Mouse (Mus musculus) lung, postnatal 0 days (tissue): ENCODE results near the gene Slc7a6. TPM values are rescaled to one million over a fixed set of nuclear protein-coding genes. Genes with fewer than 3 reads are reported as not detected.

ENCODE experiments used
- ATAC-seq: fragments of 200-750 bp; cut with Nextera tagmentation; 2 replicates; pipeline ENCODE4 v1.8.0; 2017; ENCODE audit warnings: moderate library complexity
- DNase-seq: peaks from one replicate; pipeline ENCODE4 v3.0.0-alpha.2; 2016; ENCODE audit warnings: low spot score
- H3K27ac ChIP-seq: fragments of 300-500 bp; sonication (generic); 2 replicates; pipeline ENCODE4 v1.5.1; 2014; ENCODE audit warnings: antibody characterized with exemption, mild to moderate bottlenecking, low read length, mixed read lengths
- H3K27me3 ChIP-seq: fragments of 300-500 bp; sonication (generic); replicated peaks from 2 replicates; pipeline ENCODE4 v1.6.1; 2014; ENCODE audit warnings: low read length, mixed read lengths; ENCODE audit not compliant: insufficient read depth
- H3K36me3 ChIP-seq: fragments of 300-500 bp; sonication (generic); 2 replicates; pipeline ENCODE4 v1.6.1; 2014; ENCODE audit warnings: low read length, mixed read lengths; ENCODE audit not compliant: insufficient read depth
- H3K4me1 ChIP-seq: fragments of 300-500 bp; sonication (generic); 2 replicates; pipeline ENCODE4 v1.6.1; 2014; ENCODE audit warnings: antibody characterized with exemption, low read depth, low read length, mixed read lengths; ENCODE audit not compliant: insufficient read depth
- H3K4me2 ChIP-seq: fragments of 300-500 bp; sonication (generic); replicated peaks from 2 replicates; pipeline ENCODE4 v1.6.1; 2014; ENCODE audit warnings: low read depth, mild to moderate bottlenecking, low read length, moderate library complexity, mixed read lengths
- H3K4me3 ChIP-seq: fragments of 300-500 bp; sonication (generic); 2 replicates; pipeline ENCODE4 v1.5.1; 2014; ENCODE audit warnings: low read depth, low read length
- H3K9ac ChIP-seq: fragments of 300-500 bp; sonication (generic); replicated peaks from 2 replicates; pipeline ENCODE4 v1.6.1; 2014; ENCODE audit warnings: low read depth, mild to moderate bottlenecking
- H3K9me3 ChIP-seq: fragments of 300-500 bp; sonication (generic); 2 replicates; pipeline ENCODE4 v1.6.1; 2016; ENCODE audit warnings: low read length, mixed read lengths
- CTCF ChIP-seq: IDR thresholded peaks from 2 replicates; pipeline ENCODE4 v1.5.1; 2016; ENCODE audit warnings: antibody characterized with exemption, mild to moderate bottlenecking
- EP300 ChIP-seq: IDR thresholded peaks from 2 replicates; pipeline ENCODE4 v1.6.1; 2016; ENCODE audit warnings: antibody characterized with exemption, mild to moderate bottlenecking, control low read depth
- WGBS: fragments of 180-500 bp; shearing (Covaris S2); extraction: QIAGEN DNeasy Blood & Tissue Kit; methylation state at CpG from one replicate; pipeline ENCODE4 v1.1.7; 2014; 5-methylcytosine and 5-hydroxymethylcytosine counted together
- polyA plus RNA-seq: library from polyadenylated mRNA; unstranded; fragments of >200 nt; fragmentation: Nextera tagmentation; extraction: Ambion mirVana; gene quantifications from 2 replicates; pipeline ENCODE4 v1.2.1, GENCODE M21; 2015

The Slc7a6 gene
- polyA plus RNA-seq, 1 experiment from 2014 or later = 38.9 TPM

- DNase-seq (no peak), ATAC-seq (no peak)
- H3K36me3 ChIP-seq = peaks cover 5% of the 10 kb centered on the region; the same call in 1 of the 2 replicates
- no peaks in the 10 kb centered on the region for H3K9me3 ChIP-seq
- 92% methylated on average over 7 of the region's 7 CpGs for WGBS
- no peak overlapping the region for H3K4me3 ChIP-seq
- no peaks in the 10 kb centered on the region for H3K27me3 ChIP-seq
- H3K4me1 ChIP-seq = no peaks in the 10 kb centered on the region
- H3K27ac ChIP-seq = no peak overlapping the region
- H3K4me2 ChIP-seq = no peak overlapping the region
- TF ChIP-seq EP300 = no peak
- no peak overlapping the region for H3K9ac ChIP-seq
Measured at GRCm38 (mm10) chr8:106231536-106231935, 62.9 kb downstream of the Slc7a6 start.

GRCm38 (mm10) chr8:106232751-106233150 lies 64.1 kb downstream of the Slc7a6 start:
- Histone ChIP-seq H3K27ac (no peak overlapping the region), H3K4me1 (no peaks in the 10 kb centered on the region), H3K36me3 (peaks cover 5% of the 10 kb centered on the region; the same call in 1 of the 2 replicates), H3K27me3 (no peaks in the 10 kb centered on the region), H3K9me3 (no peaks in the 10 kb centered on the region), H3K4me3 (no peak overlapping the region), H3K4me2 (no peak overlapping the region), H3K9ac (no peak overlapping the region)
- TF ChIP-seq EP300 (no peak), CTCF (no peak; the same call in 1 of the 2 replicates)
- WGBS = 56% methylated on average over 3 of the region's 3 CpGs
- ATAC-seq = no peak
- no peak for DNase-seq

GRCm38 (mm10) chr8:106234567-106235261 lies 66.1 kb downstream of the Slc7a6 start:
- no peak overlapping the region for H3K27ac ChIP-seq
- DNase-seq (no peak), ATAC-seq (no peak)
- TF ChIP-seq CTCF (no peak), EP300 (no peak)
- H3K9ac ChIP-seq = no peak overlapping the region
- peaks cover 5% of the 10 kb centered on the region; the same call in 1 of the 2 replicates for H3K36me3 ChIP-seq
- no peak overlapping the region for H3K4me2 ChIP-seq
- no peak overlapping the region for H3K4me3 ChIP-seq
- 85% methylated on average over 17 of the region's 17 CpGs for WGBS
- no peaks in the 10 kb centered on the region for H3K9me3 ChIP-seq
- no peaks in the 10 kb centered on the region for H3K27me3 ChIP-seq
- H3K4me1 ChIP-seq = no peaks in the 10 kb centered on the region

- ATAC-seq = no peak
- H3K27me3 ChIP-seq = no peaks in the 10 kb centered on the region
- TF ChIP-seq CTCF = no peak
- TF ChIP-seq EP300 = no peak
Measured at GRCm38 (mm10) chr8:106237106-106237505, 68.4 kb downstream of the Slc7a6 start.

More at GRCm38 (mm10) chr8:106237106-106237505, 68.4 kb downstream of the Slc7a6 start:
- no peak overlapping the region for H3K27ac ChIP-seq
- no peak overlapping the region for H3K4me3 ChIP-seq
- WGBS = 79% methylated on average over 5 of the region's 5 CpGs
- H3K4me2 ChIP-seq = no peak overlapping the region
- H3K9me3 ChIP-seq = no peaks in the 10 kb centered on the region
- H3K4me1 ChIP-seq = no peaks in the 10 kb centered on the region
- peaks cover 5% of the 10 kb centered on the region; the same call in 1 of the 2 replicates for H3K36me3 ChIP-seq
- no peak for DNase-seq
- no peak overlapping the region for H3K9ac ChIP-seq

Other genes with a start within 250 kb of the Slc7a6 start
- gene Ctrl, start 235.0 kb upstream of the Slc7a6 start, polyA plus RNA-seq = 0.42 and 0.54 TPM in 2 replicates
- gene Psmb10, start 230.4 kb upstream of the Slc7a6 start, polyA plus RNA-seq = 75.9 and 77.2 TPM in 2 replicates
- gene Lcat, start 225.5 kb upstream of the Slc7a6 start, polyA plus RNA-seq = 0.63 and 0.74 TPM in 2 replicates
- 29.2 and 33.9 TPM in 2 replicates for gene Slc12a4, start 202.8 kb upstream of the Slc7a6 start, polyA plus RNA-seq
- gene Dpep3, start 189.4 kb upstream of the Slc7a6 start, polyA plus RNA-seq = 0.13 TPM in 1 of 2 replicates, not detected in the other
- gene Dus2, start 177.5 kb upstream of the Slc7a6 start, polyA plus RNA-seq = 7.4 and 8.8 TPM in 2 replicates
- gene Dpep2nb, start 162.9 kb upstream of the Slc7a6 start, polyA plus RNA-seq = 0.12 TPM in 1 of 2 replicates, not detected in the other
- 10.5 and 11.4 TPM in 2 replicates for gene Ddx28, start 157.0 kb upstream of the Slc7a6 start, polyA plus RNA-seq
- gene Nfatc3, start 110.0 kb upstream of the Slc7a6 start, polyA plus RNA-seq = 3.4 and 4.2 TPM in 2 replicates
- gene Esrp2, start 31.9 kb upstream of the Slc7a6 start, polyA plus RNA-seq = 38.4 and 38.6 TPM in 2 replicates
- gene Pla2g15, start 18.5 kb upstream of the Slc7a6 start, polyA plus RNA-seq = 10.6 and 10.8 TPM in 2 replicates
- 19.0 and 22.6 TPM in 2 replicates for gene Slc7a6os, start 42.1 kb downstream of the Slc7a6 start, polyA plus RNA-seq
- gene Prmt7, start 42.1 kb downstream of the Slc7a6 start, polyA plus RNA-seq = 19.4 and 19.5 TPM in 2 replicates
- 1.5 and 1.7 TPM in 2 replicates for gene Smpd3, start 169.1 kb downstream of the Slc7a6 start, polyA plus RNA-seq
- 8.8 and 9.9 TPM in 2 replicates for gene Zfp90, start 246.5 kb downstream of the Slc7a6 start, polyA plus RNA-seq